Mouse (Mus musculus): ENCODE results near the gene Rpl23a. TPM values are rescaled to one million over a fixed set of nuclear protein-coding genes. Genes with fewer than 3 reads are reported as not detected.

The Rpl23a gene
- polyA plus RNA-seq, 1 experiment: 4,612 TPM

GRCm38 (mm10) chr11:78181830-78182357, 1.5 kb downstream of the Rpl23a start:
- no peaks in the 10 kb centered on the region for H3K27me3 ChIP-seq (ENCODE audit: control insufficient read depth, insufficient read depth, insufficient read length)
- H3K36me3 ChIP-seq (ENCODE audit: control insufficient read depth, insufficient read depth): peaks cover 41% of the 10 kb centered on the region
- TF ChIP-seq CEBPB (IDR thresholded peaks at IDR 0.05; ENCODE audit: low read depth) (no peak), MYOD1 (IDR thresholded peaks at IDR 0.05; ENCODE audit: control insufficient read depth, insufficient read length, low read depth) (no peak), CTCF (IDR thresholded peaks at IDR 0.05; ENCODE audit: control insufficient read depth, insufficient read depth, insufficient read length) (no peak), USF1 (IDR thresholded peaks at IDR 0.05; ENCODE audit: low read depth) (no peak), MYOG (IDR thresholded peaks at IDR 0.05; ENCODE audit: control insufficient read depth, extremely low read depth, insufficient read length) (no peak), FOSL1 (IDR thresholded peaks at IDR 0.05; ENCODE audit: insufficient read depth, low read length, poor library complexity, severe bottlenecking) (no peak), MAX (IDR thresholded peaks at IDR 0.05) (no peak)
- H3K4me3 ChIP-seq (ENCODE audit: insufficient read depth, poor library complexity, severe bottlenecking): peak overlapping the region; percentile 96
- H3K79me2 ChIP-seq (ENCODE audit: control insufficient read depth, insufficient read depth): peaks cover 47% of the 10 kb centered on the region
- H3K79me3 ChIP-seq (ENCODE audit: low read depth): peaks cover 25% of the 10 kb centered on the region
- peak overlapping the region; percentile 70 for H3ac ChIP-seq (ENCODE audit: control insufficient read depth, insufficient read length, low read depth)

- H3K79me2 ChIP-seq (ENCODE audit: control insufficient read depth, insufficient read depth): peaks cover 47% of the 10 kb centered on the region
- no peak overlapping the region for H3K4me3 ChIP-seq (ENCODE audit: insufficient read depth, poor library complexity, severe bottlenecking)
- peaks cover 25% of the 10 kb centered on the region for H3K79me3 ChIP-seq (ENCODE audit: low read depth)
- H3K36me3 ChIP-seq (ENCODE audit: control insufficient read depth, insufficient read depth): peaks cover 41% of the 10 kb centered on the region
- peak overlapping the region; percentile 13 for H3ac ChIP-seq (ENCODE audit: control insufficient read depth, insufficient read length, low read depth)
- no peaks in the 10 kb centered on the region for H3K27me3 ChIP-seq (ENCODE audit: control insufficient read depth, insufficient read depth, insufficient read length)
- TF ChIP-seq MAX (IDR thresholded peaks at IDR 0.05) (no peak), CEBPB (IDR thresholded peaks at IDR 0.05; ENCODE audit: low read depth) (no peak), MYOG (IDR thresholded peaks at IDR 0.05; ENCODE audit: control insufficient read depth, extremely low read depth, insufficient read length) (no peak), USF1 (IDR thresholded peaks at IDR 0.05; ENCODE audit: low read depth) (no peak), MYOD1 (IDR thresholded peaks at IDR 0.05; ENCODE audit: control insufficient read depth, insufficient read length, low read depth) (no peak), CTCF (IDR thresholded peaks at IDR 0.05; ENCODE audit: control insufficient read depth, insufficient read depth, insufficient read length) (no peak), FOSL1 (IDR thresholded peaks at IDR 0.05; ENCODE audit: insufficient read depth, low read length, poor library complexity, severe bottlenecking) (no peak)
These were observed 3.2 kb downstream of the Rpl23a start for GRCm38 (mm10) chr11:78180081-78180761.

DNA sequence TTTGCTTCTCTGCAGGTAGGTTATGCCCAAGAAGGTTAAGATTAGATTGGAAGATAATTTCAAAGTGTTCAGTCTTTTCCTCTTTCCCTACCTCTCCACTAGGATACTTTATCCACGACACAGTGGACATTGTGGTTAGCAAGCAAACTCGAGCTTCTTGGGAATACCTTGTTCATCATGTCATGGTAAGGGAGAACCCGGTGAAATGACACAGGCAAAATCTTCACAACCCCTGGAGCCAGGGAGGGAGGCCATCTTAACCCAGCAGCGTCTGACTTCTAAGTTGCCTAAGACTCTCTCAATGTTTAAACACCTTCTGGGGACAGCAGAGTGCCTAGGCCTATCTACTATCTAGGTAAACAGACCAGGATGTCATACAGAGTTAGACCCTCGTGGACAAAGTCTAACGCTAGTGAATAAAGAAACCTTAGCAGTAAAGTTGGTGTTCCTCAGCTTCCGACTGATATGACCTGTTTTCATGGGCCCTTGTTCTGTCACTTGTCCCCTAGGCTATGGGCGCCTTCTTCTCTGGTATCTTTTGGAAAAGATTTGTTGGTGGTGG, 3.9 kb downstream of the Rpl23a start:
- Histone ChIP-seq H3K79me2 (ENCODE audit: control insufficient read depth, insufficient read depth) (peaks cover 46% of the 10 kb centered on the region), H3K36me3 (ENCODE audit: control insufficient read depth, insufficient read depth) (peaks cover 41% of the 10 kb centered on the region), H3K4me3 (ENCODE audit: insufficient read depth, poor library complexity, severe bottlenecking) (peak overlapping the region; percentile 44), H3ac (ENCODE audit: control insufficient read depth, insufficient read length, low read depth) (peak overlapping the region; percentile 56), H3K79me3 (ENCODE audit: low read depth) (peaks cover 25% of the 10 kb centered on the region), H3K27me3 (ENCODE audit: control insufficient read depth, insufficient read depth, insufficient read length) (no peaks in the 10 kb centered on the region)
- TF ChIP-seq FOSL1 (IDR thresholded peaks at IDR 0.05; ENCODE audit: insufficient read depth, low read length, poor library complexity, severe bottlenecking): no peak
- no peak for TF ChIP-seq MAX (IDR thresholded peaks at IDR 0.05)
- TF ChIP-seq CEBPB (IDR thresholded peaks at IDR 0.05; ENCODE audit: low read depth): no peak
- TF ChIP-seq CTCF (IDR thresholded peaks at IDR 0.05; ENCODE audit: control insufficient read depth, insufficient read depth, insufficient read length): no peak
- no peak for TF ChIP-seq MYOG (IDR thresholded peaks at IDR 0.05; ENCODE audit: control insufficient read depth, extremely low read depth, insufficient read length)

- H3K36me3 ChIP-seq (ENCODE audit: control insufficient read depth, insufficient read depth): peaks cover 41% of the 10 kb centered on the region
- H3K79me3 ChIP-seq (ENCODE audit: low read depth): peaks cover 25% of the 10 kb centered on the region
- TF ChIP-seq MYOD1 (IDR thresholded peaks at IDR 0.05; ENCODE audit: control insufficient read depth, insufficient read length, low read depth): peak; percentile 2
- no peak for TF ChIP-seq MAX (IDR thresholded peaks at IDR 0.05)
- no peak for TF ChIP-seq USF1 (IDR thresholded peaks at IDR 0.05; ENCODE audit: low read depth)
- peak overlapping the region; percentile 56 for H3ac ChIP-seq (ENCODE audit: control insufficient read depth, insufficient read length, low read depth)
- peaks cover 41% of the 10 kb centered on the region for H3K79me2 ChIP-seq (ENCODE audit: control insufficient read depth, insufficient read depth)
- H3K27me3 ChIP-seq (ENCODE audit: control insufficient read depth, insufficient read depth, insufficient read length): no peaks in the 10 kb centered on the region
- peak overlapping the region; percentile 44 for H3K4me3 ChIP-seq (ENCODE audit: insufficient read depth, poor library complexity, severe bottlenecking)
These were observed 4.4 kb downstream of the Rpl23a start for GRCm38 (mm10) chr11:78178859-78179437.

DNA sequence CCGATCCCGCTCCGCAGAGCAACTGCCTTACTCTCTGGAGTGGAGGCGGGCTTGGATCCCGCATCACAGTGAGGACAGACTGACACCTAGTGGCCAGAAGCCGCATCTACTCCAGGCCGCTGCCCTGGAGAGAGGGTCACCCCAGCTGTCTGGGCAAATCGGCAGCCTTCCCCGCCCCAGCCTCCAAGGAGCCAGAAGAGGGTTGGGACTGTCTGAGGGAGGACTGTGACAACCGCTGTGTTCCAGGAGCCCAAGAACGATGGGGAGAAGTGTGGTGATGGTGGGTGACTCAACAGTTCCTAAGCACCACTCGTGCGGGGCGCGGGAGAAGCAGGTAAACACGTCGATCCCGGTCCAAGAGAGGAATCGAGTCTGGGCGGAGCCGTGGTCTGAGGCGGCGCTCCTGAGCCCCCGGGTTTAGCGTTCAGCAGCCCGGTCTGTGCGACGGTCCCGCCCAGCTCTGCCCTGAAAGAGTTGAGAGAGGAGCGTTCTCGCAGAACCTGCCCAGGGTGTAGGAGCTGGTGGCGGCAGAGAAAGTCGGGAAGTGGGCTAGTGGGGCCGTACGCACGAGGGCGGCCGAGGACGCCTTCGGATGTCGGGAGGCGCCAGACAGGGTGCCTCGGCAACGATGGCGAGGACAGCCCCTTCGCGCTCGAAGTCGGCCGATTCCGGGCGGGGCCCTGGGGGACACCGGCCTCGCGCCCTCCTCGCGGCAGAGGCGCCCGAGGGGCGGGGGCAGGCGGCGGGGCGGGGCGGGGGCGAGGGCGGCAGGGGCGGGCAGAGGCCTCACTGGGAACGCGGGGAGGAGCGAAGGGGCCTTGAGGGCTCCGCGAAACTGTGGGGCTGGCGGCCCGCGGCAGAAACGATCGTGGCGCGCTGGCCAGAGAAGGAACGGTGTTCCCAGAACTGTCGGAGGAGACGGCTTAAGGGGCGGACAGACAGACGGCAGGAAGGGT, 5.2 kb downstream of the Rpl23a start:
- Histone ChIP-seq H3K36me3 (ENCODE audit: control insufficient read depth, insufficient read depth) (peaks cover 41% of the 10 kb centered on the region), H3ac (ENCODE audit: control insufficient read depth, insufficient read length, low read depth) (peak overlapping the region; percentile 67), H3K79me3 (ENCODE audit: low read depth) (peaks cover 25% of the 10 kb centered on the region), H3K27me3 (ENCODE audit: control insufficient read depth, insufficient read depth, insufficient read length) (no peaks in the 10 kb centered on the region), H3K79me2 (ENCODE audit: control insufficient read depth, insufficient read depth) (peaks cover 38% of the 10 kb centered on the region), H3K4me3 (ENCODE audit: insufficient read depth, poor library complexity, severe bottlenecking) (peak overlapping the region; percentile 44)
- TF ChIP-seq CTCF (IDR thresholded peaks at IDR 0.05; ENCODE audit: control insufficient read depth, insufficient read depth, insufficient read length) (peak; percentile 96), MYOD1 (IDR thresholded peaks at IDR 0.05; ENCODE audit: control insufficient read depth, insufficient read length, low read depth) (peak; percentile 14), USF1 (IDR thresholded peaks at IDR 0.05; ENCODE audit: low read depth) (no peak), MAX (IDR thresholded peaks at IDR 0.05) (no peak), CEBPB (IDR thresholded peaks at IDR 0.05; ENCODE audit: low read depth) (no peak), FOSL1 (IDR thresholded peaks at IDR 0.05; ENCODE audit: insufficient read depth, low read length, poor library complexity, severe bottlenecking) (no peak), MYOG (IDR thresholded peaks at IDR 0.05; ENCODE audit: control insufficient read depth, extremely low read depth, insufficient read length) (no peak)
